Mouse (Mus musculus): ENCODE data around the gene Tnpo3. TPM values are rescaled to one million over a fixed set of nuclear protein-coding genes. Genes with fewer than 3 reads are reported as not detected.
A peak's percentile ranks its signal among the peaks of the same experiment; 100 is the strongest.

The Tnpo3 gene
- 75.1 and 76.8 TPM in 2 replicates for polyA plus RNA-seq (2012; rRNA removed)

- DNase-seq (ENCODE audit: low read depth), result peak; percentile 98
- TF ChIP-seq CTCF (IDR thresholded peaks at IDR 0.05; ENCODE audit: borderline replicate concordance, extremely low read depth, insufficient read depth, insufficient read length), result no peak
- TF ChIP-seq POLR2A (IDR thresholded peaks at IDR 0.05; ENCODE audit: borderline replicate concordance, extremely low read depth, insufficient read depth, insufficient read length, poor library complexity, severe bottlenecking), result peak; percentile 9; the same call in 1 of the 2 replicates
Measured at GRCm38 (mm10) chr6:29609111-29610019, at the start of gene Tnpo3. Gene Tnpo3 (minus strand): TSS chr6:29609887.

GRCm38 (mm10) chr6:29658626-29659475 is 49.2 kb upstream of the Tnpo3 start:
- no peak for TF ChIP-seq CTCF (IDR thresholded peaks at IDR 0.05; ENCODE audit: borderline replicate concordance, extremely low read depth, insufficient read depth, insufficient read length)
- TF ChIP-seq POLR2A (IDR thresholded peaks at IDR 0.05; ENCODE audit: borderline replicate concordance, extremely low read depth, insufficient read depth, insufficient read length, poor library complexity, severe bottlenecking), result no peak
- DNase-seq (ENCODE audit: low read depth), result no peak

- no peak for DNase-seq (ENCODE audit: low read depth)
Measured at GRCm38 (mm10) chr6:29653271-29653670, 43.6 kb upstream of the Tnpo3 start.

GRCm38 (mm10) chr6:29650170-29650549 is 40.5 kb upstream of the Tnpo3 start:
- TF ChIP-seq CTCF (IDR thresholded peaks at IDR 0.05; ENCODE audit: borderline replicate concordance, extremely low read depth, insufficient read depth, insufficient read length) (no peak), POLR2A (IDR thresholded peaks at IDR 0.05; ENCODE audit: borderline replicate concordance, extremely low read depth, insufficient read depth, insufficient read length, poor library complexity, severe bottlenecking) (no peak)
- DNase-seq (ENCODE audit: low read depth), result no peak

More at GRCm38 (mm10) chr6:29653271-29653670, 43.6 kb upstream of the Tnpo3 start:
- no peak for TF ChIP-seq POLR2A (IDR thresholded peaks at IDR 0.05; ENCODE audit: borderline replicate concordance, extremely low read depth, insufficient read depth, insufficient read length, poor library complexity, severe bottlenecking)
- TF ChIP-seq CTCF (IDR thresholded peaks at IDR 0.05; ENCODE audit: borderline replicate concordance, extremely low read depth, insufficient read depth, insufficient read length), result no peak

GRCm38 (mm10) chr6:29649494-29650169 is 39.9 kb upstream of the Tnpo3 start:
- peak; percentile 91 for DNase-seq (ENCODE audit: low read depth)
- no peak for TF ChIP-seq POLR2A (IDR thresholded peaks at IDR 0.05; ENCODE audit: borderline replicate concordance, extremely low read depth, insufficient read depth, insufficient read length, poor library complexity, severe bottlenecking)
- TF ChIP-seq CTCF (IDR thresholded peaks at IDR 0.05; ENCODE audit: borderline replicate concordance, extremely low read depth, insufficient read depth, insufficient read length), result peak; percentile 94

- TF ChIP-seq POLR2A (IDR thresholded peaks at IDR 0.05; ENCODE audit: borderline replicate concordance, extremely low read depth, insufficient read depth, insufficient read length, poor library complexity, severe bottlenecking), result no peak
- no peak for TF ChIP-seq CTCF (IDR thresholded peaks at IDR 0.05; ENCODE audit: borderline replicate concordance, extremely low read depth, insufficient read depth, insufficient read length)
- DNase-seq (ENCODE audit: low read depth), result no peak
Measured at GRCm38 (mm10) chr6:29641816-29642215, 32.1 kb upstream of the Tnpo3 start.

- no peak for TF ChIP-seq CTCF (IDR thresholded peaks at IDR 0.05; ENCODE audit: borderline replicate concordance, extremely low read depth, insufficient read depth, insufficient read length)
- TF ChIP-seq POLR2A (IDR thresholded peaks at IDR 0.05; ENCODE audit: borderline replicate concordance, extremely low read depth, insufficient read depth, insufficient read length, poor library complexity, severe bottlenecking), result no peak
- peak; percentile 18 for DNase-seq (ENCODE audit: low read depth)
Measured at GRCm38 (mm10) chr6:29639580-29640419, 30.1 kb upstream of the Tnpo3 start.

GRCm38 (mm10) chr6:29638844-29639460 is 29.3 kb upstream of the Tnpo3 start:
- TF ChIP-seq POLR2A (IDR thresholded peaks at IDR 0.05; ENCODE audit: borderline replicate concordance, extremely low read depth, insufficient read depth, insufficient read length, poor library complexity, severe bottlenecking) (no peak), CTCF (IDR thresholded peaks at IDR 0.05; ENCODE audit: borderline replicate concordance, extremely low read depth, insufficient read depth, insufficient read length) (no peak)
- DNase-seq (ENCODE audit: low read depth), result no peak

- TF ChIP-seq POLR2A (IDR thresholded peaks at IDR 0.05; ENCODE audit: borderline replicate concordance, extremely low read depth, insufficient read depth, insufficient read length, poor library complexity, severe bottlenecking) (no peak), CTCF (IDR thresholded peaks at IDR 0.05; ENCODE audit: borderline replicate concordance, extremely low read depth, insufficient read depth, insufficient read length) (no peak)
- no peak for DNase-seq (ENCODE audit: low read depth)
Measured at GRCm38 (mm10) chr6:29637397-29638373, 28.0 kb upstream of the Tnpo3 start.

Data from brain, embryonic 14.5 days (tissue).